Mouse (Mus musculus) hematopoietic stem cell, adult 5-6 weeks (primary cell): Measurements from ENCODE around the gene Dcaf1. TPM values are rescaled to one million over a fixed set of nuclear protein-coding genes. Genes with fewer than 3 reads are reported as not detected.

ENCODE experiments used
- ATAC-seq, 2 experiments: fragments of 125-278 bp in 1 of 2; replicated peaks in 1 of 2; 2 replicates each; pipeline ENCODE4 v1.8.0; 2016 to 2017; ENCODE audit warnings: inconsistent platforms in 2 of 2, mild to moderate bottlenecking in 2 of 2, moderate number of reproducible peaks in 2 of 2, low read depth in 1 of 2, moderate TSS enrichment in 1 of 2; ENCODE audit not compliant: low FRiP score in 2 of 2, poor library complexity in 2 of 2, severe bottlenecking in 2 of 2, insufficient read depth in 1 of 2, low TSS enrichment in 1 of 2
- total RNA-seq: library from RNA; stranded (forward); fragments of 172-1452, 232-1000 nt; gene quantifications from 2 replicates; pipeline ENCODE4 v1.2.3, GENCODE M21; 2017

Dcaf1 gene
- total RNA-seq, 1 experiment from 2014 or later: 69.5 TPM

GRCm38 (mm10) chr9:106891341-106891741, 69.7 kb downstream of the Dcaf1 start:
- ATAC-seq: no peak

- ATAC-seq: peak; percentile 91 to 93
These were observed 70.3 kb downstream of the Dcaf1 start, which contains the start of gene Manf for GRCm38 (mm10) chr9:106891829-106892551. Gene Manf, minus strand, starts transcription at chr9:106891979.

DNA sequence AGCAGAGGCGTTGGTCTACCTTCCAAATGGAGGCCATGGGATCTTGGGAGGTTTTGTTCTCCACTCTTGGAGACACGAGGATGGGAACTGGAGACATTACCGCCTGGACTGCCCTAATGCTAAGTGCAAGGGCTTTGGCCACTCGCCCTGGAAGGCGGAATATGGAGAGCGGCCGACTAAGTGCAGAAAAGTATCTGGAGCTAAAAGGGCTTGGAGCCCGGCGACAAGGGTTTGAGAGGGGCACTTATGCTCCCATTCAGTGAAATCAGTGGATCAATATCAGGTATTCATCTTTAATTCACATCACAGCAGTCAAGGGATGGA, 70.8 kb downstream of the Dcaf1 start:
- no peak for ATAC-seq

DNA sequence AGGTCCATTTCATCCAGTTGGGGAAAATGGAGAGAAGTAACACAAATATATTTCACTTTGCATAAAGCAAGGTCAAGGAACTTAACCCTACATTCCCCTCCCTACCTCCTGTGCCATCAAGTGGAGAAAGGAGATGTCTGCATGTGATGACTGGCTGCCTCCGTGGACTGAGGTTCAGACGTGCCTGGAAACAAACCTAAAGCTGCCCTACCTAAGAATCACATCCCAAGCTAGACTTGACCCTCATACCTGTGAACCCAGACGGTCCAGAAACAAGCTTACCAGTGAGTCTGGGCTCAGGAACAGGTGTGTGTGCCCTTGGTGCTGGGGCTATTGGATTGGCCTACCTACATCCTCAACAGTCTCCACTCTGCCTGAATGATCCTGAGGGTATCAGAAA, 71.7 kb downstream of the Dcaf1 start:
- ATAC-seq: no peak

- no peak for ATAC-seq
These were observed 77.2 kb downstream of the Dcaf1 start for GRCm38 (mm10) chr9:106898901-106899300.

DNA sequence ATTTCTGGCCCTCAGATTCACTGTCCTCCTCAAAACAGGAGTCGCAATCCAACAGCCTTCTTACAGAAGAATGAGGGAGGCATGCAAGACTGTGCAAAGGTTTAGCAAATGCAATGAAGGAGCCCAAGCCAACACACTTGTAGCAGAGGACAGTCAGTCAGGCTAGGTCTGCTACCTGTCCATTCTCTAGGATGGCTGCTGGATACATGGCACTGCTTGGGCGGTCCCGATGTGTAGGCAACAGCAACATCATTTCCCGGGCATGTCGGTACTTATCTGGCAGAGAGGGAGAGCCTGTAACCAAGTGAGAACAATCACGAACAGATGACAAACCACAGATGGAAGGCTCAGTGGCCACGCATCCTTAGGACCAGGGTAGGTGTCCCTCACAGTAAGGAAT, 79.9 kb downstream of the Dcaf1 start:
- no peak for ATAC-seq

DNA sequence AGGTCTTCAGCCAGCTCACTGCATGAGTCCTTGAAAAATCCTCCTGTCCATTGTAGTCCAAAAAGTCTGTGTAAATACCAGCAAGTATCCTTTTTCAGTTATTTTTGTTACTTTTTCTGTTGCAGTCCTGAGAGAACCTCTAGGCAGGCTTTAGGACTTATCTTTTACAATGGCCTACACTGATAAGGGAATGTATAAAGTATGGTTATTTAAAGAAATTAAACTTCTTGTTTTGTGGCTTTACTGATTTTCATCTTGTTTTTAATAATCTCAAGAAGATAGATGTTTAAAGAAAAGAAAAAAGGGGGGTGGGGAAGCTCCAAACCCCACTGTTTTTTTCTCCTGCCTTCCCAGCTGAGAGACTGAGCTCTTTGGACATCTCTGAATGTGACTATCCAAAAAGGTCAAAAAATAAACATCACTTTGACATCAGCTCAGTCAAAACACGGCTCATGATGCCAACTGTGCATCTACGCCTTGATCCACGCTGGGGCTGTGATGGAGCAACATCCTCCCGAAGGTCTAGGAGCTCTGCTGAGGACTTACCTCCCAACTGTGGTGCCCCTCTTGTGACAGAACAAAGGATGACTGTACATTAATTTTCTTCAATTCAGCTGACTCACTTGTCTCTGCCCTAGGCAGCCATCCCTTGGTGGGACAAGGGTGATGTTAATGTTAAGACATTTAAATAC, 81.6 kb downstream of the Dcaf1 start:
- ATAC-seq: no peak

DNA sequence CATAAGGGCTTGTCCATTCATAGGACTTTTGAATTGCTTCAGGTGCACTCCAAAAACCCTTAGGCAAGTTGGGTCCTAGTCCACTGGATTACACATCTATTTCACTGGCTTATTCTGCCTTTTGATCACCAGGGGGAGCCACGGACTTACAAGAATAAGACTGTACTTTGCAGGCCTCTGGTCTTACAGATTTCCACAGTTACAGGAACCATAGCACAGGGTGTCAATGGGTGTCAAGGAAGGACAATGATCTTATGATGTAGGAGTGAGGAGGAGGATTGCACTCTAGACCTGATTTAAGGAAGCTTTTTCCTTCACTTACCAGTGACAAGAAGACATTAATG, 82.1 kb downstream of the Dcaf1 start:
- ATAC-seq: peak; percentile 54 to 61; a peak in 3 of 4 replicates

GRCm38 (mm10) chr9:106906597-106906996, 84.9 kb downstream of the Dcaf1 start:
- ATAC-seq: no peak

DNA sequence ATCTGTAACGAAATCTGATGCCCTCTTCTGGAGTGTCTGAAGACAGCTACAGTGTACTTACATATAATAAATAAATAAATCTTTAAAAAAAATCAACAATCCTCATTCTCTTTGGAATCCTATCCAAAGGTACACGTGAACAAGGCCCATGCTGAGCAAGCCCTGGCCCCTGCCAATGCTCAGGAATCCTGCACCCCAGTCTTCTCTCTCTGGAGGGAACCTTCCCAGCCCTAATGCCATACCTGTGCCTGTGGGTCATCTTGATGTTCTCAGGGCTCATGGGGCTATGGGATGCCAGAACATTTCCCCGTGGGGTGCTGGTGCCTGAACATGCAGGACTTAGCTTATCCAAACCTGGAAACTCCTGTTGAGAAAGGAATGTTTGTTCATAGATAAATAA, 86.5 kb downstream of the Dcaf1 start:
- ATAC-seq: no peak

GRCm38 (mm10) chr9:106908715-106909114, 87.0 kb downstream of the Dcaf1 start:
- ATAC-seq: peak; percentile 74 to 83

- no peak for ATAC-seq
These were observed 90.0 kb downstream of the Dcaf1 start for GRCm38 (mm10) chr9:106911624-106912023.

DNA sequence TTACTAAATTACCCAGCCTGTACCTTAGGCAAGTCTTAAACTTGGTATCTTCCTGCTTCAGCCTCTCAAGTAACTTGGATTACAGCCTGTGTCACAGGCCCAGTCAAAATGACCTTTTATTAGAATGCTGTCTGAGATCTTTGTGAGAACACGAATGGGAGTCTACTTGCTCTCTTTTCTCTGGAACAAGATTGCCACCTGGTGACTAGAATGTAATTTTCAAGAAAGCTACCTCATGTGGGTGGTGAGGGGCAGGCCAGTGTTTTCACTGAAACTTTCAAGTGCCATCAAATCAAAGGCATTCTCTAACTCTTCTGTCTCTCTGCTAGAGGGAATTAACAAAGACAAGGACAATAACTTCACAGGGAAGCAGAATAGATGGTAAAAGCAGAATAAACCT, 92.1 kb downstream of the Dcaf1 start:
- ATAC-seq: peak in 1 of 2 experiments; percentile 39; a peak in 1 of 4 replicates

DNA sequence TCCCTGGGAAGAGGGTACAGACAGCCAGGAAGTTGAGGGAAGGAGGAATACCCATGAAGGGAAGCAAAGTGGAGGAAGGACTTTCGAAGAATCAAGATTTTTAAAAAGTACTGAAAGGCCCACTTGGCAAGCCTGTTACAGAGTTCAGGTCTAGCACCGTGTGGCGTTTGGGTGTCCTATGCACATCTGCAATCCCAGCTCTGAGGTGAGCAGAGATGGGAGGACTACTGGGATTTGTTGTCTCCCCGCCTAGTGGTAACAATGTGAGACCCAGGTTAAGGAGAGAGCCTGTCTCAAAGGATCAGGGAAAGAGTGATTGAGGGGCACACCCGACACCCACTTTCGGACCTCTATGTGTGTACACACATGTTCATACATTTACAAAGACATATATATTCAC, 93.2 kb downstream of the Dcaf1 start:
- no peak for ATAC-seq

Other genes with a start within 250 kb of the Dcaf1 start
- not detected in 2 replicates for gene Iqcf6, start 195.3 kb upstream of the Dcaf1 start, total RNA-seq
- gene Grm2, start 165.8 kb upstream of the Dcaf1 start, total RNA-seq: not detected in 2 replicates
- gene Tex264, start 135.9 kb upstream of the Dcaf1 start, total RNA-seq: 13.9 and 27.9 TPM in 2 replicates
- 16.6 and 24.7 TPM in 2 replicates for gene Rad54l2, start 32.7 kb upstream of the Dcaf1 start, total RNA-seq
- gene Rbm15b, start 65.6 kb downstream of the Dcaf1 start, total RNA-seq: 31.0 and 33.3 TPM in 2 replicates
- gene Manf, start 70.1 kb downstream of the Dcaf1 start, total RNA-seq: 152 and 154 TPM in 2 replicates